Mouse (Mus musculus) lung, embryonic 14.5 days (tissue): Measurements from ENCODE around the gene Gfra1. TPM values are rescaled to one million over a fixed set of nuclear protein-coding genes. Genes with fewer than 3 reads are reported as not detected.

Source experiments
- ATAC-seq: fragments of 200-750 bp; cut with Nextera tagmentation; 2 replicates; pipeline ENCODE4 v1.8.0; 2017; ENCODE audit warnings: mild to moderate bottlenecking, moderate TSS enrichment, moderate library complexity; ENCODE audit not compliant: insufficient read depth
- DNase-seq: peaks from one replicate; pipeline ENCODE4 v3.0.0-alpha.2; 2015
- H3K27ac ChIP-seq: fragments of 300-500 bp; sonication (generic); 2 replicates; pipeline ENCODE4 v1.5.1; 2014; ENCODE audit warnings: low read depth, mild to moderate bottlenecking, moderate library complexity
- H3K27me3 ChIP-seq: fragments of 300-500 bp; sonication (generic); 2 replicates; pipeline ENCODE4 v1.6.1; 2014; ENCODE audit warnings: low read length, control low read depth; ENCODE audit not compliant: insufficient read depth
- H3K36me3 ChIP-seq: fragments of 300-500 bp; sonication (generic); 2 replicates; pipeline ENCODE4 v1.6.1; 2014; ENCODE audit warnings: control low read depth; ENCODE audit not compliant: insufficient read depth
- H3K4me1 ChIP-seq: fragments of 300-500 bp; sonication (generic); 2 replicates; pipeline ENCODE4 v1.6.1; 2014; ENCODE audit warnings: antibody characterized with exemption, control low read depth; ENCODE audit not compliant: insufficient read depth
- H3K4me2 ChIP-seq: fragments of 300-500 bp; sonication (generic); 2 replicates; pipeline ENCODE4 v1.6.1; 2014; ENCODE audit warnings: mild to moderate bottlenecking
- H3K4me3 ChIP-seq: fragments of 300-500 bp; sonication (generic); 2 replicates; pipeline ENCODE4 v1.5.1; 2014; ENCODE audit warnings: low read depth, low read length
- H3K9ac ChIP-seq: fragments of 300-500 bp; sonication (generic); 2 replicates; pipeline ENCODE4 v1.6.1; 2014
- H3K9me3 ChIP-seq: fragments of 300-500 bp; sonication (generic); 2 replicates; pipeline ENCODE4 v1.6.1; 2016; ENCODE audit warnings: low read depth, low read length, control low read depth
- CTCF ChIP-seq: IDR thresholded peaks from 2 replicates; pipeline ENCODE4 v1.5.1; 2016; ENCODE audit warnings: antibody characterized with exemption, low read depth
- WGBS: fragments of 180-500 bp; shearing (Covaris S2); extraction: QIAGEN DNeasy Blood & Tissue Kit; methylation state at CpG from one replicate; pipeline ENCODE4 v1.1.7; 2014; 5-methylcytosine and 5-hydroxymethylcytosine counted together
- polyA plus RNA-seq: library from polyadenylated mRNA; unstranded; fragments of >200 nt; fragmentation: Nextera tagmentation; extraction: Ambion mirVana; gene quantifications from 2 replicates; pipeline ENCODE4 v1.2.1, GENCODE M21; 2014

Gfra1 gene
- polyA plus RNA-seq, 1 experiment from 2014 or later, result 6.7 TPM

- H3K9ac ChIP-seq, result no peak overlapping the region
- WGBS, result 64% methylated on average over 8 of the region's 8 CpGs
- no peak overlapping the region for H3K4me3 ChIP-seq
- TF ChIP-seq CTCF, result no peak
- no peaks in the 10 kb centered on the region for H3K4me1 ChIP-seq
- no peaks in the 10 kb centered on the region for H3K27me3 ChIP-seq
- ATAC-seq, result no peak
- H3K36me3 ChIP-seq, result no peaks in the 10 kb centered on the region
- H3K9me3 ChIP-seq, result no peaks in the 10 kb centered on the region
- DNase-seq, result no peak
- H3K4me2 ChIP-seq, result no peak overlapping the region
- H3K27ac ChIP-seq, result no peak overlapping the region
Measured at GRCm38 (mm10) chr19:58260934-58261333, 194.8 kb downstream of the Gfra1 start.

- no peaks in the 10 kb centered on the region for H3K36me3 ChIP-seq
- no peaks in the 10 kb centered on the region for H3K9me3 ChIP-seq
- TF ChIP-seq CTCF, result no peak
- H3K4me2 ChIP-seq, result no peak overlapping the region
- DNase-seq, result peak; percentile 67
- 56% methylated on average over 2 of the region's 2 CpGs for WGBS
- no peak overlapping the region for H3K9ac ChIP-seq
- H3K27me3 ChIP-seq, result no peaks in the 10 kb centered on the region
- ATAC-seq, result peak; percentile 44; the same call in 1 of the 2 replicates
- no peak overlapping the region for H3K27ac ChIP-seq
- H3K4me1 ChIP-seq, result no peaks in the 10 kb centered on the region
- no peak overlapping the region for H3K4me3 ChIP-seq
Measured at GRCm38 (mm10) chr19:58259250-58259649, 196.5 kb downstream of the Gfra1 start.

GRCm38 (mm10) chr19:58256485-58256884, 199.2 kb downstream of the Gfra1 start:
- H3K4me1 ChIP-seq, result no peaks in the 10 kb centered on the region
- no peak overlapping the region for H3K27ac ChIP-seq
- H3K4me3 ChIP-seq, result no peak overlapping the region
- no peaks in the 10 kb centered on the region for H3K36me3 ChIP-seq
- no peak for ATAC-seq
- H3K27me3 ChIP-seq, result no peaks in the 10 kb centered on the region
- no peaks in the 10 kb centered on the region for H3K9me3 ChIP-seq
- 84% methylated on average over 3 of the region's 3 CpGs for WGBS
- H3K4me2 ChIP-seq, result no peak overlapping the region
- DNase-seq, result no peak
- no peak for TF ChIP-seq CTCF
- no peak overlapping the region for H3K9ac ChIP-seq

- no peaks in the 10 kb centered on the region for H3K9me3 ChIP-seq
- H3K36me3 ChIP-seq, result no peaks in the 10 kb centered on the region
- H3K4me3 ChIP-seq, result no peak overlapping the region
- no peak overlapping the region for H3K4me2 ChIP-seq
- TF ChIP-seq CTCF, result no peak
- no peak overlapping the region for H3K9ac ChIP-seq
- 76% methylated on average over 7 of the region's 7 CpGs for WGBS
- no peak overlapping the region for H3K27ac ChIP-seq
- no peaks in the 10 kb centered on the region for H3K4me1 ChIP-seq
- no peak for DNase-seq
- H3K27me3 ChIP-seq, result no peaks in the 10 kb centered on the region
- no peak for ATAC-seq
Measured at GRCm38 (mm10) chr19:58255394-58255793, 200.3 kb downstream of the Gfra1 start.

- Histone ChIP-seq H3K4me1 (no peaks in the 10 kb centered on the region), H3K4me2 (no peak overlapping the region), H3K27me3 (no peaks in the 10 kb centered on the region), H3K4me3 (no peak overlapping the region), H3K27ac (no peak overlapping the region), H3K9ac (no peak overlapping the region), H3K9me3 (no peaks in the 10 kb centered on the region), H3K36me3 (no peaks in the 10 kb centered on the region)
- 31% methylated on average over 3 of the region's 3 CpGs for WGBS
- DNase-seq, result no peak
- ATAC-seq, result no peak
- TF ChIP-seq CTCF, result no peak
Measured at GRCm38 (mm10) chr19:58254172-58254571, 201.5 kb downstream of the Gfra1 start.

- DNase-seq (no peak), ATAC-seq (no peak)
- H3K27ac ChIP-seq, result no peak overlapping the region
- no peak overlapping the region for H3K4me2 ChIP-seq
- WGBS, result 72% methylated on average over 4 of the region's 4 CpGs
- no peak overlapping the region for H3K4me3 ChIP-seq
- no peaks in the 10 kb centered on the region for H3K36me3 ChIP-seq
- no peak for TF ChIP-seq CTCF
- no peaks in the 10 kb centered on the region for H3K4me1 ChIP-seq
- no peak overlapping the region for H3K9ac ChIP-seq
- H3K27me3 ChIP-seq, result no peaks in the 10 kb centered on the region
- no peaks in the 10 kb centered on the region for H3K9me3 ChIP-seq
Measured at GRCm38 (mm10) chr19:58251698-58252097, 204.0 kb downstream of the Gfra1 start.

- Histone ChIP-seq H3K4me3 (no peak overlapping the region), H3K9me3 (no peaks in the 10 kb centered on the region), H3K4me1 (no peaks in the 10 kb centered on the region), H3K9ac (no peak overlapping the region), H3K36me3 (no peaks in the 10 kb centered on the region), H3K4me2 (no peak overlapping the region), H3K27me3 (no peaks in the 10 kb centered on the region), H3K27ac (no peak overlapping the region)
- WGBS, result 48% methylated on average over 6 of the region's 6 CpGs
- TF ChIP-seq CTCF, result no peak
- DNase-seq (no peak), ATAC-seq (no peak)
Measured at GRCm38 (mm10) chr19:58251095-58251494, 204.6 kb downstream of the Gfra1 start.

- H3K4me1 ChIP-seq, result no peaks in the 10 kb centered on the region
- H3K4me2 ChIP-seq, result no peak overlapping the region
- no peak for DNase-seq
- H3K9me3 ChIP-seq, result no peaks in the 10 kb centered on the region
- TF ChIP-seq CTCF, result no peak
- no peak overlapping the region for H3K9ac ChIP-seq
- H3K4me3 ChIP-seq, result no peak overlapping the region
- no peak for ATAC-seq
- no peaks in the 10 kb centered on the region for H3K36me3 ChIP-seq
- H3K27ac ChIP-seq, result no peak overlapping the region
- H3K27me3 ChIP-seq, result no peaks in the 10 kb centered on the region
- WGBS, result 83% methylated on average over 8 of the region's 8 CpGs
Measured at GRCm38 (mm10) chr19:58250237-58250636, 205.5 kb downstream of the Gfra1 start.
